Mouse (Mus musculus) left cerebral cortex, postnatal 36 days (tissue): ENCODE measurements around the gene Rnf2. TPM values are rescaled to one million over a fixed set of nuclear protein-coding genes. Genes with fewer than 3 reads are reported as not detected.

Experiments
- DNase-seq, 2 experiments: peaks; one replicate each; pipeline ENCODE4 v3.0.0; 2021 to 2022; ENCODE audit warnings: low spot score in 2 of 2, mixed read lengths in 1 of 2
- intact Hi-C: fragments of 180-260 bp; cut with DNase I; formaldehyde crosslinking; loops from one replicate; pipeline ENCODE4 v1.15.1; 2025
- microRNA-seq: library from miRNA; unstranded; fragments of <30 nt; microRNA quantifications from one replicate; pipeline ENCODE4 v1.2.0, GENCODE M21; 2022
- total RNA-seq, 2 experiments: library from RNA; stranded (reverse); gene quantifications; 2 replicates each; pipeline ENCODE4 v1.2.3; 2021

Rnf2 gene
- total RNA-seq, 2 experiments from 2014 or later: 29.5 to 34.9 TPM

GRCm38 (mm10) chr1:151409827-151410226, 90.9 kb downstream of the Rnf2 start:
- DNase-seq: no peak
- intact Hi-C loops: no loop called here

Small RNAs within 50 kb of the gene (microRNA-seq; reads per million reads assigned to microRNA genes)
- gene Mir7682: not detected

Other genes starting within 250 kb of the Rnf2 start
- 100 to 1,000 TPM; 123 to 135 TPM for gene Ivns1abp, start 156.5 kb downstream of the Rnf2 start, total RNA-seq
- 10 to 100 TPM; 10.5 to 15.2 TPM for gene Swt1, start 72.5 kb downstream of the Rnf2 start, total RNA-seq
- 10 to 100 TPM; 24.1 to 33.0 TPM for gene Trmt1l, start 72.4 kb downstream of the Rnf2 start, total RNA-seq
- gene Fam129a, start 70.2 kb upstream of the Rnf2 start, total RNA-seq: 1 to 10 TPM; 2.5 to 2.8 TPM